Mouse (Mus musculus): ENCODE results near the gene Ankrd13c. TPM values are rescaled to one million over a fixed set of nuclear protein-coding genes. Genes with fewer than 3 reads are reported as not detected.

Ankrd13c gene
- total RNA-seq, 2 experiments from 2014 or later: 31.0 to 44.6 TPM

Other genes starting within 250 kb of the Ankrd13c start
- gene Cth, start 22.2 kb upstream of the Ankrd13c start, total RNA-seq (2015; ENCODE audit: low replicate concordance): not detected in 2 replicates
- gene Cth, start 22.2 kb upstream of the Ankrd13c start, total RNA-seq (2017; ENCODE audit: low replicate concordance): not detected in 2 replicates
- gene Srsf11, start 89.4 kb downstream of the Ankrd13c start, total RNA-seq (2015; ENCODE audit: low replicate concordance): 207 and 219 TPM in 2 replicates
- 168 and 230 TPM in 2 replicates for gene Srsf11, start 89.4 kb downstream of the Ankrd13c start, total RNA-seq (2017; ENCODE audit: low replicate concordance)
- 7.1 and 38.2 TPM in 2 replicates for gene Lrrc40, start 89.4 kb downstream of the Ankrd13c start, total RNA-seq (2015; ENCODE audit: low replicate concordance)
- gene Lrrc40, start 89.4 kb downstream of the Ankrd13c start, total RNA-seq (2017; ENCODE audit: low replicate concordance): 10.5 and 20.8 TPM in 2 replicates

Data from erythroid progenitor cell, adult 5-6 weeks (primary cell).